Mouse (Mus musculus) megakaryocyte progenitor cell, adult 5-6 weeks (primary cell): ENCODE measurements around the gene U2af1. TPM values are rescaled to one million over a fixed set of nuclear protein-coding genes. Genes with fewer than 3 reads are reported as not detected.
"Not testable (repeated sequence)": the region's sequence is repeated elsewhere in the genome, so short reads cannot be mapped to it uniquely, and the experiment has no call there.

Experiments used
- ATAC-seq: replicated peaks from 2 replicates; pipeline ENCODE4 v1.8.0; 2016; ENCODE audit warnings: mild to moderate bottlenecking, moderate TSS enrichment, inconsistent platforms; ENCODE audit not compliant: poor library complexity
- total RNA-seq, 2 experiments: library from RNA; stranded (forward) in 1 of 2; stranded (reverse) in 1 of 2; fragments of 157-497, 149-512 nt in 1 of 2; fragments of 200-1000 nt in 1 of 2; gene quantifications; 2 replicates each; pipeline versions ENCODE4 v1.2.3 to v1.2.4; 2015 to 2017

Gene U2af1
- total RNA-seq (2015) (77.1 and 82.0 TPM in 2 replicates), total RNA-seq (2017) (286 and 323 TPM in 2 replicates)

GRCm38 (mm10) chr17:31658468-31659185 is at the start of gene U2af1:
U2af1 (minus strand) TSS chr17:31658892.
- peak; percentile 99 for ATAC-seq

GRCm38 (mm10) chr17:31705271-31706020 is 46.8 kb upstream of the U2af1 start:
- ATAC-seq: no peak

DNA sequence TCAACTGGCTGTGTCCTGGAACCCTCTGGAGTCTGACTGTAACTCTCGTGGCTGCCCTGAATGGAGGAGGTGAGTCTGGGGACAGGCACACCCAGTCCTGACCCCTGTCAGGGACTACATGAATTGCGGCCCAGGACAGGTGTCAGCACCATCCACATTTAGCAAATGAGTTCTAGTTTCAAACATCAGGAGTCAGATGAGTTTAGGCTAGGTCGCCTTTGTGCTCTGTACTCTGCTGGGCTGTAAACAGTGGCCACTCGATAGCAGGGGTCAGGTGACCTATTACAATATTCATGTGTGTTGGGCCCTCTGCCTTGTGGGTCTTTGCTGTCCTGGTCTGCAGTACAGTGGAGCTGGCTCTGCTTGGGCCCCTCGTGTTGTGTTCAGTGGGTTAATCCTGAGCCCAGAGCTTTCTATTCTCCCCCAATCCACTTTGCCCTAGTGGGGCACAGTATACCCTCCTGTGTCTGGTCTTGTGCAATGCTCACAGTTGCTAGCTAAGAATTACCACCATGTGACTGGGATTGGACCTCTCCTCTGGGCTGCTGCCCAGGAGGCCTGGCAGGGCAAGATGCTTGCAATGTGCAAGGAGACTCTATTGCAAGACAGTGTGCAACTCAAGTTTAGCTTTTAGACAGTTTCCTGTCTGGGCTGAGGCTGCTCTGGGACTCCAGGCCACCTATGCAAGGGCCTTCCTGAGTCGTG is 44.7 kb upstream of the U2af1 start:
- peak; percentile 94 for ATAC-seq

- no peak for ATAC-seq
Measured at GRCm38 (mm10) chr17:31698347-31698746, 39.7 kb upstream of the U2af1 start.

DNA sequence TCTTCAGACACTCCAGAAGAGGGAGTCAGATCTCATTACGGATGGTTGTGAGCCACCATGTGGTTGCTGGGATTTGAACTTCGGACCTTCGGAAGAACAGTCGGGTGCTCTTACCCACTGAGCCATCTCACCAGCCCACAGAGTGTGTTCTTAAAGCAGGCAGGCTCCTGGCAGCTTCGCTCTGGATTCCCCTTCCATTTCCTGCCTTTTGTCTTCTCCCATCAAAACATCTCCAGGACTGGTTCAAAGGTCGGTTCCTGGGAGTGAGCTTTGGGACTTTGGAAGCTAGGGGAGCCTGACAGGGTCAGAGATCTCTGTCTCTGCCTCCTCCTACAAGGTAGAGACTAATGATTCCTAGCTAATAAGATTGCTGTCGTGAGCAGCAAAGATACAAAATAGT is 36.7 kb upstream of the U2af1 start:
- ATAC-seq: not testable (repeated sequence)

GRCm38 (mm10) chr17:31694949-31695348 is 36.3 kb upstream of the U2af1 start:
- ATAC-seq: no peak

DNA sequence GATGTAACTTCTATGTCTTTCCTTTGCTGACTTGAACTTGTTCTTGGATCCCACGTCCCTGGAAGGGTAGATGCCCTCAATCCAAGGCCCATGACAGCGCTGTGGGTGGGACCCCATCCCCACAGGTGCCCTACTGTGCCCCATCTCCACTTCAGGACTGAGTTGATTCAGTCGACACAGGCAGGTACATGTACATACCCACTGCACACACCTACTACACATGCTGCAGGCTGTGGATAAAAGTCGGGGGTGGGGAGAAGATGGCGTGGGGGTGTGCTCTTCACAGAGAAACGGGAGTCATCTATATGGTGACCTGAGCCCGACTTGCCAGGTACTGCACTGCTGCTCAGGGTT is 35.3 kb upstream of the U2af1 start:
- no peak for ATAC-seq

- peak; percentile 92 for ATAC-seq
Measured at GRCm38 (mm10) chr17:31693330-31694022, 34.8 kb upstream of the U2af1 start.

DNA sequence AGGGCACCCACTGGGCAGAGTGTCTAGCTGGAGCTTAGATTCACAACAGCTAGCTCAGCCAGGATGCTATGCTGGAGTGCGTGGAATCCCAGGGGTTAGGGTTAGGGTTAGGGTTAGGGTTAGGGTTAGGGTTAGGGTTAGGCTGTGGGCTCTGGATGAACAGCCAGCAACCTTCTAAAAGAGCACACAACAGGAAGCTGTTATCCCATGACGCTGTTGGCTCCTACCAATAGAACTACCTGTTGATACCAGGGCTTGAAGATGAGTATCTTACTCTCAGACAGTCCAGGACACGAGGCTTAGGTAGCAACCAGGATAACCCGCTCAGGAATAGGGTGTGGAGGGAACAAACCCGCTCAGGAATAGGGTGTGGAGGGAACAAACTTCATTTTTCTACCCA is 34.2 kb upstream of the U2af1 start:
- no peak for ATAC-seq

- no peak for ATAC-seq
Measured at GRCm38 (mm10) chr17:31689606-31690005, 30.9 kb upstream of the U2af1 start.

DNA sequence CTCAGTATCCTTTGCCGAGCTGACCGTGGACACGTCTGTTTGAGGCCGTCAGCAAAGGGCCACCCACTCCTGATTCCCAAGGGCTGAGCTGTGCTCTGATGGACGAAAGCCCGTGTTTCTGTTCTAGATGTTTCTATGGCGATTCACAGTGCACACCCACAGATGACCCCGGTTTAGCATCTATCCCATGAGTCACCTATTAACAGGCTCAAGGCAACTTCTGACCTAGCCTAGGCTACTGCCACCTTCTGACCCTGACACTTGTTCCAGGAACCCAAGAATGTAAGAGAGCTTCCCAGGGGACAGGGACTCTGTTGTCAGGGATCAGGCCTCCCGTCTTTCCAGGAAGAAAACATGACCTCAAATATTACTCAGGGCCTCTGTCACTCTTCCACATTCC is 29.4 kb upstream of the U2af1 start:
- ATAC-seq: no peak

GRCm38 (mm10) chr17:31686225-31686564 is 27.5 kb upstream of the U2af1 start:
- no peak for ATAC-seq

DNA sequence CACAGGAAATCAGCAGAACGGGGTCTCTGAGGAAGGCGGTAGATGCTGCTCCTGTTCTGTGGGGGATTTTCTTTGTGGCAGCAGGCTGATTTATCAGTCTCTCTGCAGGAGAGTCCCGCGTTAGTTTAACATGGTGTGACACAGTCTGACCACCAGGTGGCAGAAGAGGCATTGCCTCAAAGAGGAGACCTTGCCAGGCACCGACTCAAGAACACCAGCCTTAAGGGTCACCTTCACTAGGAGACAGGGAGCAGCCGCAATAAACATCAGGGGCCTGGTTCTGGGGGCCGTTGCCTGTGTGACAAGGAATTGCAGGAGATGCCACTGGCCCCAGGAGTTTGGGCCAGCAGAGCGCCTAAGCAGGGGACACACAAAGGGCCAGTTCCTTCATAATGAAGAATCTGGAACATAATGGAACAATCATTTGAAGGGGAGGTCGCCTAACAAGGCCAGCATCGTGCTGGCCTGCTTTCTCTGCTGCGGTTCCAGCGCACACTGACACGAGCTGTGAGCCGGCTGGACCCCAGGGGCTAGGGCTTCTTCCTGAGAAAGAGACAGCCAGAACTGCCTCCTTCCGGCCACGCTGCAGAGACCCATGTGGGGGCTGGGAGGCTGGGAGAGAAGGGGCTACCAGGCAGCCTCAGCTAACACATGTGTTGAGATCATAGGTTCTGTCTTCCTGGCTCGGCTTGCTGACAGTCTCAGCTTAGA is 27.0 kb upstream of the U2af1 start:
- ATAC-seq: peak; percentile 96

- ATAC-seq: peak; percentile 43; the same call in 1 of the 2 replicates
Measured at GRCm38 (mm10) chr17:31680450-31680849, 21.8 kb upstream of the U2af1 start.

DNA sequence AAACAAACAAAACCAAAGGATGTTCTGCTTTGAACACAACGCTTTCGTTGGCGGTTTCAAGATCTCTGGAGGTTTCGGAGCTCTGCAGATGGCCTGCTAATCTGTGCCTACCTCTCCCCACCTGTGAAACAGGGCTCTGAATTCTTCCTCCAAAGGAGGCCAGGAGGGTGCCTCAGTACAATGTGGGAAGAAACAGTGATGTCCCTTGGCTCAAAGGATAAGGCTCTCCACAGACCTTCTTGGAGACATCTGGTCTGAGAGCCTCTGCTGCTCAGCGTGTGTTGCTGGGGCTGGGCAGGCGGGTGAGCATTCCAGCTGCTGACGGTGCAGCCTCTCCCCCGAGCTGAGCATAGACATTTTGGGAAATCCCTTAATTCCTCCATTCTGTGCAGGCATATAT is 18.8 kb upstream of the U2af1 start, which contains the start of gene Cryaa:
Gene Cryaa (plus strand): TSS at position 301 of the 400 bp plus-strand sequence.
- no peak for ATAC-seq

GRCm38 (mm10) chr17:31674426-31674825 is 15.7 kb upstream of the U2af1 start:
- ATAC-seq: no peak

GRCm38 (mm10) chr17:31672279-31672678 is 13.6 kb upstream of the U2af1 start:
- ATAC-seq: no peak

GRCm38 (mm10) chr17:31671698-31672097 is 13.0 kb upstream of the U2af1 start:
- ATAC-seq: no peak

- ATAC-seq: no peak
Measured at GRCm38 (mm10) chr17:31670163-31670562, 11.5 kb upstream of the U2af1 start.

DNA sequence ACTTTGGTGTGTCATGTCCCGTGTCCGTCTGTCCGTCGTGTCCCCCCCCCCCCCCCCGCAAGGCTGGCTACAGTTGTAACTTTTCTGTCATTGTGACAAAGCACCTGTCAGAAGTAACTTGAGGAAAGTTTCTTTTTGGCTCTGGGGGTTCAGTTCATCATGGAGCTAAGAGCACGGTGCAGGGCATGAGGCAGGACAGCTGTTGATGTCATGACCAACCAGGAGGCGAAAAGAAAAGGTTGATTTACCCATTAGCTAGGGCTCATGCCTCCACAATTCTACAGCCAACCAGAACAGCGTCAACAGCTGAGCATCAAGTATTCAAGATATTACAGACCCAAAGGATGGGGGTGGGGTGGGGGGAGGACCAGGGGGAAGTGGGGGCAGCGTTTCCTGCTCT is 9.6 kb upstream of the U2af1 start:
- no peak for ATAC-seq

DNA sequence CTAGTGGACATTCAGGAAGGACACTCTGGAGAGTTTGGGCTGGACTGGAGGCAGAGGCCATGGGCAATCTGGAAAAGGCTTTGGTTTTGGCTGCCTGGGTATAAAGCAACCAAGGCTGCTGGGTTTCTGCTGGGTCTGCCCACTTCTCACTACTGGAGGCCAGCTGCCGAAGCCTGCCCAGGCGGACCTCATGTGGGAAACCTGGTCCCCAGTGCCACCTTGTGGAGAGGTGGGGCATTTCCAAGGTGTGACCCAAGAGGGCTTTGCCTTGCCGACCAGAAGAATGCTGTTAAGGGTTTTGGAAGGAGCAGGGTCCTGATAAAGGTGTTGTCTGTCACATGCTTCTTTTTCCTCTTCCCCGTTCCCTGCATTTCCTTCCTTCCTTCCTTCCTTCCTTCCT is 6.1 kb upstream of the U2af1 start:
- peak; percentile 100 for ATAC-seq
